Mouse (Mus musculus) G1E-ER4 (cell line): ENCODE measurements around the gene Fam166b. TPM values are rescaled to one million over a fixed set of nuclear protein-coding genes. Genes with fewer than 3 reads are reported as not detected.

Experiments used
- GATA1 ChIP-seq: IDR thresholded peaks from one replicate; pipeline ENCODE4 v1.8.0; 2012; ENCODE audit warnings: low read length, inconsistent platforms
- polyA plus RNA-seq: library from polyadenylated mRNA; stranded (reverse); fragments of >175 nt; gene quantifications from 2 replicates; pipeline ENCODE4 v1.2.3, GENCODE M21; 2012

Gene Fam166b
- not detected in 2 replicates for polyA plus RNA-seq

GRCm38 (mm10) chr4:43428946-43429345 is at the start of gene Fam166b:
Gene Fam166b (minus strand): TSS chr4:43429134.
- no peak for TF ChIP-seq GATA1

- no peak for TF ChIP-seq GATA1
These were observed 49.6 kb upstream of the Fam166b start for GRCm38 (mm10) chr4:43478534-43478858.

GRCm38 (mm10) chr4:43477857-43478533 is 49.1 kb upstream of the Fam166b start:
- TF ChIP-seq GATA1: no peak

- TF ChIP-seq GATA1: no peak
These were observed 47.7 kb upstream of the Fam166b start for GRCm38 (mm10) chr4:43476604-43477003.

GRCm38 (mm10) chr4:43473636-43474035 is 44.7 kb upstream of the Fam166b start:
- no peak for TF ChIP-seq GATA1

GRCm38 (mm10) chr4:43470301-43470700 is 41.4 kb upstream of the Fam166b start:
- TF ChIP-seq GATA1: no peak

GRCm38 (mm10) chr4:43466872-43467271 is 37.9 kb upstream of the Fam166b start:
- TF ChIP-seq GATA1: no peak

GRCm38 (mm10) chr4:43465935-43466334 is 37.0 kb upstream of the Fam166b start:
- no peak for TF ChIP-seq GATA1

GRCm38 (mm10) chr4:43463102-43463501 is 34.2 kb upstream of the Fam166b start:
- no peak for TF ChIP-seq GATA1

GRCm38 (mm10) chr4:43457124-43457523 is 28.2 kb upstream of the Fam166b start:
- no peak for TF ChIP-seq GATA1

GRCm38 (mm10) chr4:43456470-43456869 is 27.5 kb upstream of the Fam166b start:
- TF ChIP-seq GATA1: no peak

GRCm38 (mm10) chr4:43454041-43454836 is 25.3 kb upstream of the Fam166b start, which contains the start of gene Cd72:
Gene Cd72 (minus strand): TSS chr4:43454628.
- TF ChIP-seq GATA1: no peak

- no peak for TF ChIP-seq GATA1
These were observed 24.5 kb upstream of the Fam166b start for GRCm38 (mm10) chr4:43453413-43453812.

- TF ChIP-seq GATA1: no peak
These were observed 23.4 kb upstream of the Fam166b start for GRCm38 (mm10) chr4:43452315-43452714.

- TF ChIP-seq GATA1: no peak
These were observed 19.6 kb upstream of the Fam166b start for GRCm38 (mm10) chr4:43448554-43448953.

GRCm38 (mm10) chr4:43447251-43447650 is 18.3 kb upstream of the Fam166b start:
- no peak for TF ChIP-seq GATA1

GRCm38 (mm10) chr4:43443511-43443910 is 14.6 kb upstream of the Fam166b start:
- TF ChIP-seq GATA1: no peak
